ENCODE assay signal across 8 mouse cellular contexts in genomic region chr5:144733953-144734352, GRCm38 (mm10). TPM values are rescaled to one million over a fixed set of nuclear protein-coding genes. Genes with fewer than 3 reads are reported as not detected.
DNase-seq lines count a peak whose midpoint lies in the region; ATAC-seq and TF ChIP-seq lines count a peak whose summit lies in the region.

No protein-coding gene starts in this region.

- no peak for TF ChIP-seq EP300 in heart, adult 2 months (IDR thresholded peaks at IDR 0.05; ENCODE audit: insufficient read depth, low read depth, low read length)
- TF ChIP-seq EP300 in ES-Bruce4 (IDR thresholded peaks at IDR 0.05; ENCODE audit: insufficient read depth, low read depth, low read length) = no peak

- H3K27ac ChIP-seq in heart, adult 2 months = no peak overlapping the region
- no peak overlapping the region for H3K27ac ChIP-seq in heart, embryonic 10.5 days
- H3K27ac ChIP-seq in ES-Bruce4 (ENCODE audit: insufficient read depth, low read length) = no peak overlapping the region
- H3K27ac ChIP-seq in forebrain, postnatal 0 days (ENCODE audit: low read depth, low read length) = no peak overlapping the region
- H3K27ac ChIP-seq in lung, embryonic 14.5 days (ENCODE audit: low read depth) = no peak overlapping the region

- no peaks in the 10 kb centered on the region for H3K4me1 ChIP-seq in heart, adult 2 months (ENCODE audit: control insufficient read depth, insufficient read depth, low read length)
- H3K4me1 ChIP-seq in heart, embryonic 10.5 days = peaks cover 10% of the 10 kb centered on the region; the same call in 1 of the 2 replicates
- H3K4me1 ChIP-seq in ES-Bruce4 (ENCODE audit: control insufficient read depth, insufficient read depth, low read length) = peaks cover 2% of the 10 kb centered on the region
- H3K4me1 ChIP-seq in forebrain, postnatal 0 days (ENCODE audit: insufficient read depth) = no peaks in the 10 kb centered on the region
- no peaks in the 10 kb centered on the region for H3K4me1 ChIP-seq in lung, embryonic 14.5 days (ENCODE audit: insufficient read depth)

- 33% methylated on average over 4 of the region's 4 CpGs for WGBS in heart, adult 2 months
- 35% methylated on average over 4 of the region's 4 CpGs for WGBS in heart, embryonic 10.5 days
- 24% methylated on average over 4 of the region's 4 CpGs for WGBS in forebrain, postnatal 0 days
- 24% methylated on average over 4 of the region's 4 CpGs for WGBS in lung, embryonic 14.5 days

- no peak overlapping the region for H3K4me3 ChIP-seq in heart, adult 2 months
- H3K4me3 ChIP-seq in heart, embryonic 10.5 days = no peak overlapping the region
- no peak overlapping the region for H3K4me3 ChIP-seq in ES-Bruce4 (ENCODE audit: low read depth, low read length)
- no peak overlapping the region for H3K4me3 ChIP-seq in forebrain, postnatal 0 days (ENCODE audit: low read depth, low read length)
- H3K4me3 ChIP-seq in lung, embryonic 14.5 days (ENCODE audit: low read depth, low read length) = no peak overlapping the region

- no peak for TF ChIP-seq POLR2A in heart, adult 2 months (IDR thresholded peaks at IDR 0.05; ENCODE audit: insufficient read depth, low read depth, low read length)
- TF ChIP-seq POLR2A in ES-Bruce4 (IDR thresholded peaks at IDR 0.05; ENCODE audit: insufficient read depth, low read length) = no peak

- peak; percentile 86 for TF ChIP-seq CTCF in heart, adult 2 months (IDR thresholded peaks at IDR 0.05)
- TF ChIP-seq CTCF in ES-Bruce4 (IDR thresholded peaks at IDR 0.05; ENCODE audit: low read depth, low read length) = peak; percentile 58
- TF ChIP-seq CTCF in forebrain, postnatal 0 days (IDR thresholded peaks at IDR 0.05; ENCODE audit: low read depth) = peak; percentile 94
- TF ChIP-seq CTCF in lung, embryonic 14.5 days (IDR thresholded peaks at IDR 0.05; ENCODE audit: low read depth) = peak; percentile 86

- H3K79me2 ChIP-seq in heart, adult 2 months (replicated peaks; ENCODE audit: control insufficient read depth, insufficient read depth, low read length) = no peaks in the 10 kb centered on the region

- H3K9me3 ChIP-seq in heart, embryonic 10.5 days = no peaks in the 10 kb centered on the region
- H3K9me3 ChIP-seq in ES-Bruce4 (replicated peaks; ENCODE audit: control insufficient read depth, insufficient read depth, low read length, poor library complexity, severe bottlenecking) = no peaks in the 10 kb centered on the region
- H3K9me3 ChIP-seq in forebrain, postnatal 0 days (ENCODE audit: low read length) = no peaks in the 10 kb centered on the region
- no peaks in the 10 kb centered on the region for H3K9me3 ChIP-seq in lung, embryonic 14.5 days (ENCODE audit: low read depth, low read length)

- DNase-seq in heart, adult 2 months = peak; percentile 15 to 43
- DNase-seq in heart, embryonic 10.5 days (ENCODE audit: low spot score) = no peak
- DNase-seq in c-Kit-positive CD71-negative TER-119-negative erythroid progenitor cells, embryonic 14.5 days (ENCODE audit: low read depth) = peak; percentile 28
- peak; percentile 88 for DNase-seq in forebrain, postnatal 0 days
- DNase-seq in layer of hippocampus, adult 11-12 months (ENCODE audit: low spot score) = peak; percentile 76
- DNase-seq in lung, embryonic 14.5 days = peak; percentile 81
- peak; percentile 15 for DNase-seq in skeletal muscle tissue, adult 2 months (ENCODE audit: low read depth, low spot score)

- peak; percentile 47; the same call in 1 of the 2 replicates for ATAC-seq in forebrain, postnatal 0 days
- ATAC-seq in lung, embryonic 14.5 days (ENCODE audit: insufficient read depth) = no peak

- no peaks in the 10 kb centered on the region for H3K36me3 ChIP-seq in heart, adult 2 months (ENCODE audit: control insufficient read depth, insufficient read depth, low read length)
- H3K36me3 ChIP-seq in heart, embryonic 10.5 days = no peaks in the 10 kb centered on the region
- H3K36me3 ChIP-seq in ES-Bruce4 (ENCODE audit: control insufficient read depth, insufficient read depth, low read length, poor library complexity, severe bottlenecking) = no peaks in the 10 kb centered on the region
- H3K36me3 ChIP-seq in forebrain, postnatal 0 days (ENCODE audit: insufficient read depth) = peaks cover 14% of the 10 kb centered on the region; the same call in 1 of the 2 replicates
- H3K36me3 ChIP-seq in lung, embryonic 14.5 days (ENCODE audit: insufficient read depth) = no peaks in the 10 kb centered on the region

- H3K27me3 ChIP-seq in heart, adult 2 months (ENCODE audit: control insufficient read depth, insufficient read depth, low read length) = no peaks in the 10 kb centered on the region
- H3K27me3 ChIP-seq in heart, embryonic 10.5 days (ENCODE audit: insufficient read depth, poor library complexity, severe bottlenecking) = 0 out of 2 replicates have a peak, but pooled peaks cover 7% of the 10 kb centered on the region
- no peaks in the 10 kb centered on the region for H3K27me3 ChIP-seq in ES-Bruce4 (ENCODE audit: control insufficient read depth, insufficient read depth, low read length, poor library complexity, severe bottlenecking)
- 0 out of 2 replicates have a peak, but pooled peaks cover 3% of the 10 kb centered on the region for H3K27me3 ChIP-seq in forebrain, postnatal 0 days (ENCODE audit: insufficient read depth, low read length)
- no peaks in the 10 kb centered on the region for H3K27me3 ChIP-seq in lung, embryonic 14.5 days (ENCODE audit: insufficient read depth, low read length)

- no peak overlapping the region for H3K4me2 ChIP-seq in forebrain, postnatal 0 days (ENCODE audit: low read depth)
- no peak overlapping the region for H3K4me2 ChIP-seq in lung, embryonic 14.5 days

- H3K9ac ChIP-seq in heart, adult 2 months (ENCODE audit: low read depth, low read length) = no peak overlapping the region
- no peak overlapping the region for H3K9ac ChIP-seq in ES-Bruce4 (ENCODE audit: low read depth, poor library complexity, severe bottlenecking)
- no peak overlapping the region for H3K9ac ChIP-seq in forebrain, postnatal 0 days
- H3K9ac ChIP-seq in lung, embryonic 14.5 days = no peak overlapping the region

- intact Hi-C loops in heart, adult 2 months (cut with DNase I) = loop anchor here (2.0 to 10.0 kb wide), 3 partner anchors 499 to 693 kb away; no protein-coding TSS in a partner anchor

RNA-seq across cellular contexts. Expression of gene Tmem130, which starts 27.7 kb away (rescaled TPM):
- total RNA-seq in heart, adult 2 months (2021) = under 1 TPM; 0.21 to 0.27 TPM
- polyA plus RNA-seq in heart, adult 2 months (2012; rRNA removed) = 0.29 and 0.35 TPM in 2 replicates
- polyA plus RNA-seq in heart, embryonic 10.5 days (2016; fragmentation: Nextera tagmentation; extraction: Ambion mirVana) = 1.9 and 2.4 TPM in 2 replicates
- polyA plus RNA-seq in ES-Bruce4 (2011; ENCODE audit: insufficient read depth, insufficient read length, low read depth, missing spikeins) = 1.8 and 2.9 TPM in 2 replicates
- total RNA-seq in forebrain, postnatal 0 days (2014; rRNA removed) = 164 and 262 TPM in 2 replicates
- 175 and 379 TPM in 2 replicates for polyA plus RNA-seq in forebrain, postnatal 0 days (2015; fragmentation: Nextera tagmentation; extraction: Ambion mirVana)
- 0.12 and 0.24 TPM in 2 replicates for polyA plus RNA-seq in lung, embryonic 14.5 days (2014; fragmentation: Nextera tagmentation; extraction: Ambion mirVana)

RNA-seq across cellular contexts. Expression of gene Trrap, which starts 33.6 kb away (rescaled TPM):
- 10 to 100 TPM; 35.3 to 38.3 TPM for total RNA-seq in heart, adult 2 months (2021)
- 52.4 and 59.2 TPM in 2 replicates for polyA plus RNA-seq in heart, adult 2 months (2012; rRNA removed)
- polyA plus RNA-seq in heart, embryonic 10.5 days (2016; fragmentation: Nextera tagmentation; extraction: Ambion mirVana) = 61.0 and 76.8 TPM in 2 replicates
- polyA plus RNA-seq in ES-Bruce4 (2011; ENCODE audit: insufficient read depth, insufficient read length, low read depth, missing spikeins) = 106 and 116 TPM in 2 replicates
- 92.1 and 125 TPM in 2 replicates for total RNA-seq in forebrain, postnatal 0 days (2014; rRNA removed)
- polyA plus RNA-seq in forebrain, postnatal 0 days (2015; fragmentation: Nextera tagmentation; extraction: Ambion mirVana) = 30.2 and 47.1 TPM in 2 replicates
- polyA plus RNA-seq in lung, embryonic 14.5 days (2014; fragmentation: Nextera tagmentation; extraction: Ambion mirVana) = 84.9 and 97.4 TPM in 2 replicates

Comparison
In these comparisons a context has a peak if more than half of its experiments do, and no peak if none do; other contexts are left out.
1. RNA of gene Tmem130, which starts 27.7 kb away (polyA plus RNA-seq): 175 to 379 TPM in forebrain, postnatal 0 days; 1.9 to 2.4 TPM in heart, embryonic 10.5 days, 1.8 to 2.9 TPM in ES-Bruce4, 0.29 to 0.35 TPM in heart, adult 2 months and 0.12 to 0.24 TPM in lung, embryonic 14.5 days; every median in the first group is over 10 times any median in the second.
2. Peak in every context shown above with its lines, with median percentiles within 50 percentile points of each other: CTCF ChIP-seq.